Mouse (Mus musculus) bone marrow macrophage, adult 2 months (primary cell): ENCODE measurements around the gene Eps8.

Experiments used
- CTCF ChIP-seq: IDR thresholded peaks from 2 replicates; pipeline ENCODE4 v1.5.1; 2012; ENCODE audit warnings: low read depth, mild to moderate bottlenecking, low read length, moderate library complexity
- POLR2A ChIP-seq: IDR thresholded peaks from 2 replicates; pipeline ENCODE4 v1.6.1; 2012; ENCODE audit warnings: mild to moderate bottlenecking, low read depth, low read length, borderline replicate concordance

- TF ChIP-seq CTCF (no peak), POLR2A (no peak)
Observed at GRCm38 (mm10) chr6:137695046-137695445, 40.4 kb upstream of the Eps8 start.
